Mouse (Mus musculus) c-Kit-positive CD71-positive TER-119-negative erythroid progenitor cells, embryonic 14.5 days (primary cell): ENCODE data around the gene Pde4dip.

Experiments used
- DNase-seq: peaks from one replicate; pipeline ENCODE4 v3.0.0-alpha.2; 2013; ENCODE audit warnings: low read depth

Pde4dip gene

GRCm38 (mm10) chr3:97686372-97687117, 202.0 kb downstream of the Pde4dip start:
- DNase-seq, result no peak

GRCm38 (mm10) chr3:97683560-97684195, 204.8 kb downstream of the Pde4dip start:
- DNase-seq, result no peak

GRCm38 (mm10) chr3:97682576-97682975, 205.9 kb downstream of the Pde4dip start:
- DNase-seq, result no peak

- DNase-seq, result no peak
These were observed 206.4 kb downstream of the Pde4dip start for GRCm38 (mm10) chr3:97682159-97682502.

- DNase-seq, result peak; percentile 73
These were observed 207.0 kb downstream of the Pde4dip start for GRCm38 (mm10) chr3:97681321-97682158.

GRCm38 (mm10) chr3:97680631-97681320, 207.7 kb downstream of the Pde4dip start:
- DNase-seq, result peak; percentile 67

GRCm38 (mm10) chr3:97678416-97678815, 210.1 kb downstream of the Pde4dip start:
- DNase-seq, result no peak

GRCm38 (mm10) chr3:97676126-97676525, 212.4 kb downstream of the Pde4dip start:
- DNase-seq, result no peak

GRCm38 (mm10) chr3:97674644-97675110, 213.8 kb downstream of the Pde4dip start, which contains the start of gene Gm17651:
Gm17651 (minus strand) TSS chr3:97674694.
- no peak for DNase-seq

- no peak for DNase-seq
These were observed 221.3 kb downstream of the Pde4dip start for GRCm38 (mm10) chr3:97667093-97667675.

GRCm38 (mm10) chr3:97666154-97666553, 222.4 kb downstream of the Pde4dip start:
- no peak for DNase-seq

GRCm38 (mm10) chr3:97665525-97665924, 223.0 kb downstream of the Pde4dip start:
- no peak for DNase-seq

GRCm38 (mm10) chr3:97661206-97661605, 227.3 kb downstream of the Pde4dip start:
- DNase-seq, result no peak

- no peak for DNase-seq
These were observed 228.8 kb downstream of the Pde4dip start for GRCm38 (mm10) chr3:97659746-97660145.

- peak; percentile 48 for DNase-seq
These were observed 229.9 kb downstream of the Pde4dip start for GRCm38 (mm10) chr3:97658426-97659193.

GRCm38 (mm10) chr3:97657655-97658411, 230.7 kb downstream of the Pde4dip start, which contains the start of gene Prkab2:
Prkab2 (plus strand) TSS chr3:97658193.
- peak; percentile 92 for DNase-seq

- DNase-seq, result peak; percentile 11
These were observed 233.6 kb downstream of the Pde4dip start for GRCm38 (mm10) chr3:97654901-97655300.

GRCm38 (mm10) chr3:97653781-97654180, 234.7 kb downstream of the Pde4dip start:
- DNase-seq, result no peak

- DNase-seq, result no peak
These were observed 236.9 kb downstream of the Pde4dip start for GRCm38 (mm10) chr3:97651604-97652003.

- no peak for DNase-seq
These were observed 239.0 kb downstream of the Pde4dip start for GRCm38 (mm10) chr3:97649469-97649868.
